Mouse (Mus musculus) neural tube, embryonic 15.5 days (tissue): ENCODE results near the gene Hist1h3b. TPM values are rescaled to one million over a fixed set of nuclear protein-coding genes. Genes with fewer than 3 reads are reported as not detected.
"Not testable (repeated sequence)": the region's sequence is repeated elsewhere in the genome, so short reads cannot be mapped to it uniquely, and the experiment has no call there.

Source experiments
- ATAC-seq: fragments of 200-750 bp; cut with Nextera tagmentation; 2 replicates; pipeline ENCODE4 v1.8.0; 2017; ENCODE audit warnings: mild to moderate bottlenecking, moderate TSS enrichment, moderate library complexity; ENCODE audit not compliant: low FRiP score
- H3K27ac ChIP-seq: fragments of 300-500 bp; sonication (generic); replicated peaks from 2 replicates; pipeline ENCODE4 v1.5.1; 2015; ENCODE audit warnings: mild to moderate bottlenecking, inconsistent platforms
- H3K27me3 ChIP-seq: fragments of 300-500 bp; sonication (generic); replicated peaks from 2 replicates; pipeline ENCODE4 v1.6.1; 2015; ENCODE audit warnings: inconsistent platforms
- H3K36me3 ChIP-seq: fragments of 300-500 bp; sonication (generic); 2 replicates; pipeline ENCODE4 v1.6.1; 2015; ENCODE audit warnings: inconsistent platforms
- H3K4me1 ChIP-seq: fragments of 300-500 bp; sonication (generic); 2 replicates; pipeline ENCODE4 v1.6.1; 2015; ENCODE audit warnings: inconsistent platforms
- H3K4me2 ChIP-seq: fragments of 300-500 bp; sonication (generic); 2 replicates; pipeline ENCODE4 v1.6.1; 2015; ENCODE audit warnings: inconsistent platforms, mild to moderate bottlenecking, moderate library complexity
- H3K4me3 ChIP-seq: fragments of 300-500 bp; sonication (generic); replicated peaks from 2 replicates; pipeline ENCODE4 v1.5.1; 2015; ENCODE audit warnings: mild to moderate bottlenecking, inconsistent platforms
- H3K9ac ChIP-seq: fragments of 300-500 bp; sonication (generic); replicated peaks from 2 replicates; pipeline ENCODE4 v1.6.1; 2015; ENCODE audit warnings: mild to moderate bottlenecking, inconsistent platforms
- H3K9me3 ChIP-seq: fragments of 300-500 bp; sonication (generic); replicated peaks from 2 replicates; pipeline ENCODE4 v1.6.1; 2016; ENCODE audit warnings: inconsistent platforms
- WGBS: fragments of 180-500 bp; shearing (Covaris S2); methylation state at CpG from one replicate; pipeline ENCODE4 v1.1.7; 2015; ENCODE audit warnings: mixed read lengths; 5-methylcytosine and 5-hydroxymethylcytosine counted together
- polyA plus RNA-seq: library from polyadenylated mRNA; unstranded; fragments of >200 nt; fragmentation: Nextera tagmentation; extraction: Ambion mirVana; gene quantifications from 2 replicates; pipeline ENCODE4 v1.2.1, GENCODE M21; 2015

Hist1h3b gene
- polyA plus RNA-seq, 1 experiment from 2014 or later = 1.2 TPM

GRCm38 (mm10) chr13:23759916-23760239 is 7.8 kb downstream of the Hist1h3b start:
- ATAC-seq = no peak
- Histone ChIP-seq H3K4me3 (peak overlapping the region; percentile 50; the same call in 1 of the 2 replicates), H3K4me1 (peaks cover 37% of the 10 kb centered on the region), H3K4me2 (peak overlapping the region; percentile 91), H3K9ac (no peak overlapping the region), H3K27ac (peak overlapping the region; percentile 82), H3K36me3 (no peaks in the 10 kb centered on the region), H3K27me3 (no peaks in the 10 kb centered on the region), H3K9me3 (no peaks in the 10 kb centered on the region)
- 66% methylated on average over 1 of the region's 1 CpGs for WGBS

DNA sequence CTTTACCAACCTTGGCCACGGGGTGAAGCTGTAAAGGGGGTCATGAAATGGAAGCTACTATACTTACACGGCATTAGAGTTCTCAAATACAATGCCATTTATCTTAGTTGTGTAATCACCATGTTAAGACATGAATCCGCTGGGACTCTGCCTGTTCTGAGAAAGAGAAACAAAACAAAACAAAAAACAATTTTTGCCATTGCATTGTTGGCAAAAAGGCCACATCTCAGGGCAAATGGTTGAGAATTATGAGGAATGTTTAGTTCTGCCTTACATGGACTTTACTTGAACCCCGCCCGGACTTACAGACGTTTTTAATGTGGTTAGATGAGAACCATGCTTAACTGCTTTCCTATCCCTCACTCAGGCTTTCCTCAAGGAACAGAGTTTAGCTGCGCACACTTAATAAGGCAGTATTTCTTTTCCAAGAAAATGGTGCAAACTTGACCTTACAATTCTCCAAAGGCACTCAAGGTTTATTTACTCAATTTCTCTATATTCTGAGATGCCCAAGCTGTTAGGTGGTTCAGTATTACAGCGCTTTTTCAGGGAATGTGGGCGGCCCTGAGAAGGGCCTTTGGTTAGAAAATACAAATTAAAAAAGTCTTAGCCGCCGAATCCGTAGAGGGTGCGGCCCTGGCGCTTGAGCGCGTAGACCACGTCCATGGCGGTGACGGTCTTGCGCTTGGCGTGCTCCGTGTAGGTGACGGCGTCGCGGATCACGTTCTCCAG is 8.3 kb downstream of the Hist1h3b start:
- peak overlapping the region; percentile 52 for H3K9ac ChIP-seq
- no peaks in the 10 kb centered on the region for H3K9me3 ChIP-seq
- peaks cover 37% of the 10 kb centered on the region for H3K4me1 ChIP-seq
- WGBS = 1% methylated on average over 22 of the region's 27 CpGs
- peak overlapping the region; percentile 82 for H3K27ac ChIP-seq
- peak; percentile 22 for ATAC-seq
- H3K27me3 ChIP-seq = no peaks in the 10 kb centered on the region
- H3K36me3 ChIP-seq = no peaks in the 10 kb centered on the region
- H3K4me3 ChIP-seq = peak overlapping the region; percentile 50
- peak overlapping the region; percentile 91 for H3K4me2 ChIP-seq

- Histone ChIP-seq H3K36me3 (no peaks in the 10 kb centered on the region), H3K27me3 (no peaks in the 10 kb centered on the region), H3K27ac (peak within 1 kb of the TSS; percentile 82), H3K4me1 (peaks cover 37% of the 10 kb centered on the region), H3K4me2 (peak within 1 kb of the TSS; percentile 91), H3K9ac (peak within 1 kb of the TSS; percentile 52), H3K9me3 (no peaks in the 10 kb centered on the region), H3K4me3 (peak within 1 kb of the TSS; percentile 50)
- ATAC-seq = peak; percentile 85
- under 1% methylated on average over 70 of the region's 72 CpGs for WGBS
These were observed 9.2 kb downstream of the Hist1h3b start, which contains the start of gene Hist1h4a for GRCm38 (mm10) chr13:23760972-23761864. Hist1h4a (minus strand) TSS chr13:23761230.

DNA sequence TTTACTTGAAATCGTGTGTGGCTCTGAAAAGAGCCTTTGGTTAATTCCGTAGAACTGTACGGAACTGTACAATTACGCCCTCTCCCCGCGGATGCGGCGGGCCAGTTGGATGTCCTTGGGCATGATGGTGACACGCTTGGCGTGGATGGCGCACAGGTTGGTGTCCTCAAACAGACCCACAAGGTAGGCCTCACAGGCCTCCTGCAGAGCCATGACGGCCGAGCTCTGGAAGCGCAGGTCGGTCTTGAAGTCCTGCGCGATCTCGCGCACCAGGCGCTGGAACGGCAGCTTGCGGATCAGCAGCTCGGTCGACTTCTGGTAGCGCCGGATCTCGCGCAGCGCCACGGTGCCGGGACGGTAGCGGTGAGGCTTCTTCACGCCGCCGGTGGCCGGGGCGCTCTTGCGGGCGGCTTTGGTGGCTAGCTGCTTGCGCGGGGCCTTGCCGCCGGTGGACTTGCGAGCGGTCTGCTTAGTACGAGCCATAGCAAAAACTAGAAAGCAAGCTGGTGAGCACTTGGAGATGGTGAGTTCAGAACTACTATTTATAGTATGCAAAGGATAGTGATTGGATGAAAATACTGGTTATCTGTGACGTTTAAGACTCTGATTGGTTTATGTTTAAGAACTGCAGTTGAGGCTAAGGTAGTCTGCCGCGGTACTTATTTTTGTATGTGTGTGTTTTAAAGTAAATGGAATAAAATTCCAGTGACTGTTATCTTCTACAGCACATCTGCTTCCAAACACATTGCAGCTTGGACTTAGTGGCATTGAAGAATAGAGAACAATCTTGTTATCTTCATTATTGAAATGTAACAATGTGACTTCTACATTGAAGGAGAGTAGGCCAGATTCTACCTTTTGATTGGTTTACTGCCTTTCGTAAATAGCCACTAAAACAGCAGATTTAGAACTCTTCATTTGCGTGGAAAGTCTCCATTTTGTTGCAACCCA is 10.1 kb downstream of the Hist1h3b start, which contains the start of gene Hist1h3a:
TSS of gene Hist1h3a (minus strand) at position 516 of the 951 bp plus-strand sequence.
- H3K27me3 ChIP-seq, H3K36me3 ChIP-seq, H3K9me3 ChIP-seq: not testable (repeated sequence)
- H3K27ac ChIP-seq = peak within 1 kb of the TSS; percentile 82
- peak within 1 kb of the TSS; percentile 50 for H3K4me3 ChIP-seq
- H3K4me1 ChIP-seq = peaks cover 37% of the 10 kb centered on the region
- H3K4me2 ChIP-seq = peak within 1 kb of the TSS; percentile 91
- peak; percentile 68 for ATAC-seq
- under 1% methylated on average over 31 of the region's 52 CpGs for WGBS
- H3K9ac ChIP-seq = peak within 1 kb of the TSS; percentile 56

GRCm38 (mm10) chr13:23763242-23763585 is 11.1 kb downstream of the Hist1h3b start:
- Histone ChIP-seq H3K27me3 (no peaks in the 10 kb centered on the region), H3K4me1 (peaks cover 32% of the 10 kb centered on the region), H3K9me3 (no peaks in the 10 kb centered on the region), H3K4me2 (peak overlapping the region; percentile 91), H3K4me3 (peak overlapping the region; percentile 50), H3K27ac (peak overlapping the region; percentile 82), H3K36me3 (no peaks in the 10 kb centered on the region), H3K9ac (peak overlapping the region; percentile 56)
- WGBS = under 1% methylated on average over 10 of the region's 10 CpGs
- no peak for ATAC-seq

- 2% methylated on average over 34 of the region's 34 CpGs for WGBS
- Histone ChIP-seq H3K27ac (peak within 1 kb of the TSS; percentile 82), H3K4me3 (peak within 1 kb of the TSS; percentile 50), H3K27me3 (no peaks in the 10 kb centered on the region), H3K4me2 (peak within 1 kb of the TSS; percentile 91), H3K4me1 (peaks cover 32% of the 10 kb centered on the region), H3K36me3 (no peaks in the 10 kb centered on the region), H3K9ac (peak within 1 kb of the TSS; percentile 56), H3K9me3 (no peaks in the 10 kb centered on the region)
- peak; percentile 75 for ATAC-seq
These were observed 11.7 kb downstream of the Hist1h3b start, which contains the start of gene Hist1h1a for GRCm38 (mm10) chr13:23763586-23764323. Hist1h1a (plus strand) TSS chr13:23763666.

GRCm38 (mm10) chr13:23764324-23765171 is 12.5 kb downstream of the Hist1h3b start:
- no peaks in the 10 kb centered on the region for H3K9me3 ChIP-seq
- H3K4me2 ChIP-seq = peak overlapping the region; percentile 91
- WGBS = 33% methylated on average over 12 of the region's 12 CpGs
- H3K4me3 ChIP-seq = peak overlapping the region; percentile 50
- H3K36me3 ChIP-seq = no peaks in the 10 kb centered on the region
- no peaks in the 10 kb centered on the region for H3K27me3 ChIP-seq
- ATAC-seq = no peak
- H3K27ac ChIP-seq = peak overlapping the region; percentile 82
- H3K9ac ChIP-seq = peak overlapping the region; percentile 56
- H3K4me1 ChIP-seq = peaks cover 32% of the 10 kb centered on the region

DNA sequence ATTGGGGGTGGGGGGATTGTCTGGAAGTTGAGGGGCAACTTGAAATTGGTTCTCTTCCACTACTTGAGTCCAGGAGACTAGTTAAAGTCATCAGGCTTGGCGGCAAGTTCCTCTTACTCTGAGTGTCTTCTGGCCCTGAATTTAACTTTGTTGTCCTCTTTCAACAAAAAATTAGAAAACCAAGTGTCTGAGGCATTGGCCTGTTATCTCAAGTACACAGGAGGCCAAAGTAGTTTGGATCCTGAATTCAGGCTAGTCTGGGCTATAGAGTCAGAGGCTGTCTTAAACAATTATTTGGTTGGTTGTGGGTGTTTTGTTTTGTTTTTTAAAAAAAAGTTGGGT is 13.1 kb downstream of the Hist1h3b start:
- WGBS = 73% methylated on average over 1 of the region's 1 CpGs
- ATAC-seq = no peak
- H3K9me3 ChIP-seq = no peaks in the 10 kb centered on the region
- H3K27ac ChIP-seq = no peak overlapping the region
- H3K36me3 ChIP-seq = no peaks in the 10 kb centered on the region
- 0 out of 2 replicates have a peak overlapping the region, but pooled peaks have one; percentile 91 for H3K4me2 ChIP-seq
- no peak overlapping the region for H3K9ac ChIP-seq
- H3K4me1 ChIP-seq = peaks cover 28% of the 10 kb centered on the region
- H3K27me3 ChIP-seq = no peaks in the 10 kb centered on the region
- no peak overlapping the region for H3K4me3 ChIP-seq

DNA sequence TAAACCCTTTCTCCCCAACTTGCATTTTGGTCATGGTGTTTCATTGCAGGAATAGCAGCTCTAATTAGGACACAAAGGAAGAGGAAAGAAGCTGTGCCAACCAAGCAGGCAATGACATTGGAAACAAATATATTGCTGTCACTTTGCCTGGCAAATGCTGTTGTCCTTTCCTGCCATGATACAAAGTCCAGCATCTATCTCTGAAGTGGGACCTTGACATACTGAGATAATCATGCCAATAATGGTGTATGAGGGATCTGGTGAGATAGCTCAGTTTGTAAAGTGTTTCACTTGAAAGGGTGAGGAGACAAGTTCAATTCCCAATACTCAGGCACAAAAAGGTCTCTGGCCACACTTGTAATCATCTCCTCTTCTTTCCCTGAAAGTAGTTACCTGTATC is 14.7 kb downstream of the Hist1h3b start:
- Histone ChIP-seq H3K9me3 (no peaks in the 10 kb centered on the region), H3K4me2 (no peak overlapping the region), H3K27me3 (no peaks in the 10 kb centered on the region), H3K27ac (no peak overlapping the region), H3K36me3 (no peaks in the 10 kb centered on the region), H3K4me3 (no peak overlapping the region), H3K9ac (no peak overlapping the region), H3K4me1 (peaks cover 19% of the 10 kb centered on the region)
- no peak for ATAC-seq

DNA sequence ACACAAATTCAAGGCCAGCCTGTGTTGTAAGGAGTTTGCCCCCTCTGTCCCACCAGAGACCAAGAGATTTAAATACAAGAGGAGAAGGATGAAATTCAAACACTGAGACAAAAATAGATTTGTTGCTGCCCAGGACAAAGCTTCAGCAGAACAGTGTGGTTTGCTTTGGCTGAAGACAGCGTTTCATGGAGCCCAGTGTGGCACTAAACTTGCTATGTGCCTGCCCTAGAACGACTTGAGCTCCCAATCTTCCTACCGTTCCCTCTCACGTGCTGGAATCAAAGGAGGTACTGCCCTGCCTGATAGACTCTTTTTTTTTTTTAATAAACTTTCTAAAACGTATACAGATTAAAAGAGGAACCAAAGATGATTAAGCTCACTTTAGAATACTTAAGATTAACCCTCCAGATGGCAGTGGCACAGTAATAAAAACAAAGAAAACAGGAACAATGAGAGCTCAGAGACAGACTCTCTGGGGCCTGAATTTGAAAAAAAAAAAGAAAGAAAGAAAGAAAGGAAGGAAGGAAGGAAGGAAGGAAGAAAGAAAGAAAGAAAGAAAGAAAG is 16.8 kb downstream of the Hist1h3b start:
- ATAC-seq = no peak
- Histone ChIP-seq H3K27me3 (no peaks in the 10 kb centered on the region), H3K9ac (no peak overlapping the region), H3K4me1 (peaks cover 15% of the 10 kb centered on the region), H3K4me3 (no peak overlapping the region), H3K9me3 (no peaks in the 10 kb centered on the region), H3K4me2 (no peak overlapping the region), H3K36me3 (no peaks in the 10 kb centered on the region), H3K27ac (no peak overlapping the region)
- 49% methylated on average over 5 of the region's 5 CpGs for WGBS
